ENCODE assay signal across 13 mouse cellular contexts in genomic region chr5:65929162-65929561, GRCm38 (mm10). TPM values are rescaled to one million over a fixed set of nuclear protein-coding genes. Genes with fewer than 3 reads are reported as not detected.
DNase-seq lines count a peak whose midpoint lies in the region; ATAC-seq and TF ChIP-seq lines count a peak whose summit lies in the region.
"Had no signal": no experiment of that assay in that cellular context is flagged by ENCODE, and none has a peak within 500 bp of the region (broad histone marks: within the 10 kb centered on the region; RNA-seq: fewer than 3 reads in every experiment).

No protein-coding gene starts in this region.

- 60% methylated on average over 7 of the region's 7 CpGs for WGBS in stomach, embryonic 14.5 days
- WGBS in stomach, postnatal 0 days = 55% methylated on average over 7 of the region's 7 CpGs
- 11% methylated on average over 7 of the region's 7 CpGs for WGBS in spleen, adult 2 months
- WGBS in forebrain, embryonic 12.5 days = 89% methylated on average over 7 of the region's 7 CpGs

- no peak overlapping the region for H3K4me2 ChIP-seq in stomach, embryonic 14.5 days (replicated peaks; ENCODE audit: low read depth, low read length)
- no peak overlapping the region for H3K4me2 ChIP-seq in stomach, postnatal 0 days (replicated peaks; ENCODE audit: low read depth)
- no peak overlapping the region for H3K4me2 ChIP-seq in forebrain, embryonic 12.5 days
- H3K4me2 ChIP-seq: liver, embryonic 15.5 days had no signal

- no peak for ATAC-seq in stomach, embryonic 14.5 days (ENCODE audit: insufficient number of reproducible peaks, insufficient read depth, low FRiP score, low read depth)
- ATAC-seq in stomach, postnatal 0 days (ENCODE audit: low FRiP score, low TSS enrichment) = no peak
- ATAC-seq in forebrain, embryonic 12.5 days (ENCODE audit: low FRiP score) = no peak
- ATAC-seq: intestine, postnatal 0 days had no signal

- H3K4me3 ChIP-seq in stomach, embryonic 14.5 days (ENCODE audit: low read depth, low read length) = no peak overlapping the region
- no peak overlapping the region for H3K4me3 ChIP-seq in stomach, postnatal 0 days (ENCODE audit: low read depth, low read length)
- H3K4me3 ChIP-seq in spleen, adult 2 months (ENCODE audit: extremely low read depth, insufficient read depth, insufficient read length) = no peak overlapping the region
- no peak overlapping the region for H3K4me3 ChIP-seq in forebrain, embryonic 12.5 days (replicated peaks)
- H3K4me3 ChIP-seq: heart, embryonic 10.5 days; liver, embryonic 15.5 days had no signal

- intact Hi-C loops in left cerebral cortex, postnatal 36 days (cut with DNase I) = no loop called here

- H3K27ac ChIP-seq in stomach, embryonic 14.5 days (ENCODE audit: low read length) = 0 out of 2 replicates have a peak overlapping the region, but pooled peaks have one; percentile 6
- no peak overlapping the region for H3K27ac ChIP-seq in stomach, postnatal 0 days (replicated peaks)
- H3K27ac ChIP-seq in spleen, adult 2 months (ENCODE audit: insufficient read depth, low read length) = peak overlapping the region; percentile 84
- no peak overlapping the region for H3K27ac ChIP-seq in forebrain, embryonic 12.5 days
- H3K27ac ChIP-seq: heart, embryonic 10.5 days; liver, embryonic 15.5 days had no signal

- H3K36me3 ChIP-seq in stomach, embryonic 14.5 days (ENCODE audit: control insufficient read depth, insufficient read depth, low read length) = no peaks in the 10 kb centered on the region
- no peaks in the 10 kb centered on the region for H3K36me3 ChIP-seq in stomach, postnatal 0 days (ENCODE audit: control insufficient read depth, insufficient read depth, low read length)
- H3K36me3 ChIP-seq in spleen, adult 2 months (ENCODE audit: control insufficient read depth, insufficient read depth, low read length) = no peaks in the 10 kb centered on the region
- H3K36me3 ChIP-seq in forebrain, embryonic 12.5 days (replicated peaks) = no peaks in the 10 kb centered on the region
- H3K36me3 ChIP-seq: heart, embryonic 10.5 days; liver, embryonic 15.5 days had no signal

- no peaks in the 10 kb centered on the region for H3K27me3 ChIP-seq in stomach, embryonic 14.5 days (ENCODE audit: control insufficient read depth, insufficient read depth, low read length)
- H3K27me3 ChIP-seq in stomach, postnatal 0 days (ENCODE audit: control insufficient read depth, insufficient read depth, low read length) = no peaks in the 10 kb centered on the region
- H3K27me3 ChIP-seq in spleen, adult 2 months (ENCODE audit: control insufficient read depth, insufficient read depth, low read length) = no peaks in the 10 kb centered on the region
- no peaks in the 10 kb centered on the region for H3K27me3 ChIP-seq in forebrain, embryonic 12.5 days
- H3K27me3 ChIP-seq: liver, embryonic 15.5 days had no signal

- no peaks in the 10 kb centered on the region for H3K4me1 ChIP-seq in stomach, embryonic 14.5 days (ENCODE audit: control insufficient read depth, insufficient read depth, low read length)
- H3K4me1 ChIP-seq in stomach, postnatal 0 days (replicated peaks; ENCODE audit: control insufficient read depth, insufficient read depth) = no peaks in the 10 kb centered on the region
- peaks cover 48% of the 10 kb centered on the region for H3K4me1 ChIP-seq in spleen, adult 2 months (ENCODE audit: control insufficient read depth, insufficient read depth, insufficient read length)
- no peaks in the 10 kb centered on the region for H3K4me1 ChIP-seq in forebrain, embryonic 12.5 days
- H3K4me1 ChIP-seq: heart, embryonic 10.5 days; liver, embryonic 15.5 days had no signal

- no peak for TF ChIP-seq EP300 in stomach, postnatal 0 days (optimal IDR thresholded peaks at IDR 0.05)

- TF ChIP-seq CTCF in stomach, postnatal 0 days (IDR thresholded peaks at IDR 0.05; ENCODE audit: low read depth) = no peak
- no peak for TF ChIP-seq CTCF in spleen, adult 2 months (IDR thresholded peaks at IDR 0.05; ENCODE audit: extremely low read depth, insufficient read depth, insufficient read length, insufficient replicate concordance)

- H3K9ac ChIP-seq in stomach, embryonic 14.5 days (replicated peaks; ENCODE audit: low read depth, low read length) = no peak overlapping the region
- no peak overlapping the region for H3K9ac ChIP-seq in stomach, postnatal 0 days (ENCODE audit: low read length)
- no peak overlapping the region for H3K9ac ChIP-seq in forebrain, embryonic 12.5 days
- H3K9ac ChIP-seq: liver, embryonic 15.5 days had no signal

- H3K9me3 ChIP-seq in stomach, embryonic 14.5 days (ENCODE audit: control insufficient read depth, low read depth, low read length) = no peaks in the 10 kb centered on the region
- no peaks in the 10 kb centered on the region for H3K9me3 ChIP-seq in stomach, postnatal 0 days (ENCODE audit: control insufficient read depth, low read length)
- no peaks in the 10 kb centered on the region for H3K9me3 ChIP-seq in forebrain, embryonic 12.5 days
- H3K9me3 ChIP-seq: heart, embryonic 10.5 days; liver, embryonic 15.5 days had no signal

- TF ChIP-seq POLR2A in spleen, adult 2 months (IDR thresholded peaks at IDR 0.05; ENCODE audit: low read depth, low read length) = peak; percentile 37; the same call in 1 of the 2 replicates

- DNase-seq in adrenal gland, postnatal 14 days = peak; percentile 20
- no peak for DNase-seq in adrenal gland, adult 8-10 months
- DNase-seq in stomach, postnatal 0 days (ENCODE audit: low spot score) = no peak
- peak; percentile 84 to 87 for DNase-seq in spleen, adult 2 months (ENCODE audit: low read depth in 1 of 2, low spot score in 2 of 2)
- no peak for DNase-seq in urinary bladder, adult 2 months (ENCODE audit: low spot score)
- DNase-seq in left cerebral cortex, postnatal 36 days (ENCODE audit: low spot score in 2 of 2) = no peak
- DNase-seq: retina, postnatal 1 day had no signal

RNA-seq across cellular contexts. Expression of gene Chrna9, which starts 5.6 kb away (rescaled TPM):
- total RNA-seq in adrenal gland, postnatal 14 days (2021) = 0.45 and 0.48 TPM in 2 replicates
- total RNA-seq in adrenal gland, adult 8-10 months (2022) = not detected
- polyA plus RNA-seq in stomach, embryonic 14.5 days (2014; fragmentation: Nextera tagmentation; extraction: Ambion mirVana) = not detected in 2 replicates
- not detected in 2 replicates for polyA plus RNA-seq in stomach, postnatal 0 days (2015; fragmentation: Nextera tagmentation; extraction: Ambion mirVana)
- polyA plus RNA-seq in spleen, adult 2 months (2012; rRNA removed) = 0.54 TPM in 1 of 2 replicates, not detected in the other
- polyA plus RNA-seq in urinary bladder, adult 2 months (2012; rRNA removed) = not detected in 2 replicates
- polyA plus RNA-seq in forebrain, embryonic 12.5 days (2016; fragmentation: Nextera tagmentation; extraction: Ambion mirVana) = not detected in 2 replicates
- total RNA-seq in left cerebral cortex, postnatal 36 days (2021) = not detected
- total RNA-seq: left cerebral cortex, adult 18-20 months had no signal
- polyA plus RNA-seq: intestine, postnatal 0 days; liver, embryonic 15.5 days had no signal

Comparison
In these comparisons a context has a peak if more than half of its experiments do, and no peak if none do; other contexts are left out.
1. DNase-seq: peak in adrenal gland, postnatal 14 days (single experiment) and spleen, adult 2 months (2 of 2); none in adrenal gland, adult 8-10 months (single experiment), stomach, postnatal 0 days (single experiment), urinary bladder, adult 2 months (single experiment) and left cerebral cortex, postnatal 36 days (0 of 2).
2. H3K27ac ChIP-seq: peak in stomach, embryonic 14.5 days (single experiment) and spleen, adult 2 months (single experiment); none in stomach, postnatal 0 days (single experiment) and forebrain, embryonic 12.5 days (single experiment).